Mouse (Mus musculus): ENCODE data around the gene Gstt3.
A peak's percentile ranks its signal among the peaks of the same experiment; 100 is the strongest.
"Not testable (repeated sequence)": the region's sequence is repeated elsewhere in the genome, so short reads cannot be mapped to it uniquely, and the experiment has no call there.

The Gstt3 gene

GRCm38 (mm10) chr10:75779206-75780174 is 1.7 kb downstream of the Gstt3 start:
- peak; percentile 79 for DNase-seq (ENCODE audit: low read depth, low spot score)

- no peak for DNase-seq (ENCODE audit: low read depth, low spot score)
These were observed 3.3 kb downstream of the Gstt3 start for GRCm38 (mm10) chr10:75777885-75778284.

GRCm38 (mm10) chr10:75776562-75776961 is 4.7 kb downstream of the Gstt3 start:
- no peak for DNase-seq (ENCODE audit: low read depth, low spot score)

GRCm38 (mm10) chr10:75774587-75774986 is 6.6 kb downstream of the Gstt3 start:
- DNase-seq (ENCODE audit: low read depth, low spot score) = no peak

GRCm38 (mm10) chr10:75774102-75774501 is 7.1 kb downstream of the Gstt3 start:
- DNase-seq (ENCODE audit: low read depth, low spot score) = no peak

GRCm38 (mm10) chr10:75772795-75773664 is 8.2 kb downstream of the Gstt3 start, which contains the start of gene Ddt:
TSS of gene Ddt (minus strand) at chr10:75773414.
- DNase-seq (ENCODE audit: low read depth, low spot score) = peak; percentile 94

- DNase-seq (ENCODE audit: low read depth, low spot score) = not testable (repeated sequence)
These were observed 13.5 kb downstream of the Gstt3 start for GRCm38 (mm10) chr10:75767756-75768155.

GRCm38 (mm10) chr10:75766856-75767255 is 14.4 kb downstream of the Gstt3 start:
- no peak for DNase-seq (ENCODE audit: low read depth, low spot score)

- peak; percentile 95 for DNase-seq (ENCODE audit: low read depth, low spot score)
These were observed 16.4 kb downstream of the Gstt3 start for GRCm38 (mm10) chr10:75764519-75765473.

GRCm38 (mm10) chr10:75763682-75764518 is 17.3 kb downstream of the Gstt3 start, which contains the start of gene Cabin1:
TSS of gene Cabin1 (minus strand) at chr10:75764341.
- DNase-seq (ENCODE audit: low read depth, low spot score) = peak; percentile 99

GRCm38 (mm10) chr10:75762413-75762812 is 18.8 kb downstream of the Gstt3 start:
- no peak for DNase-seq (ENCODE audit: low read depth, low spot score)

- DNase-seq (ENCODE audit: low read depth, low spot score) = no peak
These were observed 20.9 kb downstream of the Gstt3 start for GRCm38 (mm10) chr10:75760311-75760710.

- no peak for DNase-seq (ENCODE audit: low read depth, low spot score)
These were observed 24.5 kb downstream of the Gstt3 start for GRCm38 (mm10) chr10:75756719-75757118.

- peak; percentile 74 for DNase-seq (ENCODE audit: low read depth, low spot score)
These were observed 37.2 kb downstream of the Gstt3 start for GRCm38 (mm10) chr10:75744017-75744416.

- no peak for DNase-seq (ENCODE audit: low read depth, low spot score)
These were observed 37.8 kb downstream of the Gstt3 start for GRCm38 (mm10) chr10:75743369-75743768.

GRCm38 (mm10) chr10:75740866-75741265 is 40.3 kb downstream of the Gstt3 start:
- DNase-seq (ENCODE audit: low read depth, low spot score) = no peak

GRCm38 (mm10) chr10:75725449-75725848 is 55.8 kb downstream of the Gstt3 start:
- no peak for DNase-seq (ENCODE audit: low read depth, low spot score)

All from A20 (cell line).